Mouse (Mus musculus) ES-E14 (cell line): ENCODE results near the gene Stx7.
"Not testable (repeated sequence)": the region's sequence is repeated elsewhere in the genome, so short reads cannot be mapped to it uniquely, and the experiment has no call there.

Source experiments
- CHD2 ChIP-seq: IDR thresholded peaks from 2 replicates; pipeline ENCODE4 v1.6.1; 2014; ENCODE audit warnings: mild to moderate bottlenecking, low read depth, low read length, inconsistent platforms
- HCFC1 ChIP-seq: IDR thresholded peaks from 2 replicates; pipeline ENCODE4 v1.6.1; 2012; ENCODE audit warnings: low read length, inconsistent platforms, borderline replicate concordance; ENCODE audit not compliant: insufficient read depth
- ZC3H11A ChIP-seq: IDR thresholded peaks from 2 replicates; pipeline ENCODE4 v1.6.1; 2012; ENCODE audit warnings: low read depth, mild to moderate bottlenecking, inconsistent platforms, low read length, borderline replicate concordance
- ZNF384 ChIP-seq: IDR thresholded peaks from 2 replicates; pipeline ENCODE4 v1.6.1; 2012; ENCODE audit warnings: low read depth, low read length, inconsistent platforms

- TF ChIP-seq ZC3H11A, ZNF384, HCFC1, CHD2: not testable (repeated sequence)
Observed at GRCm38 (mm10) chr10:24109434-24109833, 39.7 kb upstream of the Stx7 start, which contains the start of gene Taar9.
